Mouse (Mus musculus) right cerebral cortex, adult 2 months (tissue): ENCODE measurements around the gene Fam166b.
A peak's percentile ranks its signal among the peaks of the same experiment; 100 is the strongest.

ENCODE experiments used
- DNase-seq, 2 experiments: peaks; one replicate each; pipeline ENCODE4 v3.0.0; 2021 to 2022; ENCODE audit warnings: low spot score in 2 of 2

The Fam166b gene

GRCm38 (mm10) chr4:43428180-43428861 is 613 bp downstream of the Fam166b start:
- DNase-seq, result no peak

GRCm38 (mm10) chr4:43427501-43428179 is 1.3 kb downstream of the Fam166b start:
- no peak for DNase-seq

- no peak for DNase-seq
These were observed 2.4 kb downstream of the Fam166b start for GRCm38 (mm10) chr4:43426487-43426886.

GRCm38 (mm10) chr4:43425648-43426380 is 3.1 kb downstream of the Fam166b start:
- DNase-seq, result no peak

DNA sequence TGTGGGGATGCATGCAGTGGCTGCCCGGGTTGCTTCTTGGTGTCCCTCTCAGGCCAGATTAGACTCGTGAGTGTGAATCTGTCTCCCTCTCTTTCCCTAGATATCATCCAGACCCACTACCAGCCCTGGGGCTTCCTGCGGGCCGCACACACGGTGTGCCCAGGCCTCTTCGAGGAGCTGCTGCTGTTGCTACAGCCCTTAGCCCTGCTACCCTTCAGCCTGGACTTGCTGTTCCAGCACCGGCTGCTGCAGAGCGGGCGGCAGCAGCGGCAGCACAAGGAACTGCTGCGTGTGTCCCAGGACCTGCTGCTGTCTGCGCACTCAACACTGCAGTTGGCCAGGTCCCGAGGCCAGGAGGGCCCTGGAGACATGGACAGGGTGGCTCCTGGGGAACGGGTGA is 3.7 kb downstream of the Fam166b start:
- no peak for DNase-seq

DNA sequence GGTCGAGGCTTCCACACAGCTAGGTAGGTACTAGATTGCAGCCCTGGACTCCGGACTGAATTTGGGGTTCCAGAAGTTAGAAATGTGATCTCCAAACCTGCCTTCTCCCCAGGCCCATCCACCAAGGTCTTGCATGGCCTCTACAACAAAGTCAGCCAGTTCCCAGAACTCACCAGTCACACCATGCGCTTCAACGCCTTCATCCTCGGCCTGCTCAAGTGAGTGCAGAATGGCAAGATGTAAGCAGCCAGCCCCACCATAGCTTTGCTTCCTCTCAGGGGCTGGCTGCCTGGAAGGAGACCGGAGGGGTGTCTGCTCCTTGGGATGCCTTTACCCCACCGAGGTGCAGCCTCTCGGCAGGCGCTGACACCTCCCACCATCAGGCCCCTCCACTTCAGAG is 4.9 kb downstream of the Fam166b start:
- DNase-seq, result no peak

DNA sequence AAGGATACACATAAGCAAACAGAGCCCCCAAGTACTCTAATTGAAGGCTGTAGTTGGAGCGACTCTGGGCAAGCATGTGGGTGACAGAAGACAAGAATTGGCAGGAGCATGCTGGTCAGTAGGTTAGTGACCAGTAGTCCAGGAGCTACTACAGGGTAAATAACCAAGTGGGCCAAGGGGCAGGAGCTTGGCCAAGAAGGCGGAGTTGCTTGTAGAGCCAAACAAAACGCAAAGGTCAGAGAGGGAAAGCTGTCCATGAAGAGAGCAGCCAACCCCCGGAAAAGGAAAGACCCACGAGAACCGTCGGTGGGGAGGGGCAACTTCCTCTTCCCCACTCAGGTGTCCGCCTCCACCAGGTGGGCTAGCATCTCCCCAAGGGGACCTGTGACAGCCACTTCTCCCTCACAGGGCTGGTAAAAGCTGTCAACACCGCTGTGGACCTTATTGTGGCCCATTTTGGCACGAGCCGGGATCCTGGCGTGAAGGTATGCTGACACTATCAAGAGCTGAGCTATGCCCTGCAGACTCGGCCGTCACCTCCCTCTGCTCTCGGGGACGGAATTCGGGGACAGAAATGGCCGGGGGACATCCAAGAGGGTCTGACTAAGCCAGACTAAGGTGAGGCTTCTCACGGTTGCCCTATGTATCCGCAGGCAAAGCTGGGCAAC is 5.5 kb downstream of the Fam166b start:
- DNase-seq, result no peak

- no peak for DNase-seq
These were observed 7.2 kb downstream of the Fam166b start for GRCm38 (mm10) chr4:43421632-43422240.

GRCm38 (mm10) chr4:43420305-43420704 is 8.6 kb downstream of the Fam166b start:
- peak; percentile 86 to 88 for DNase-seq

GRCm38 (mm10) chr4:43419801-43420281 is 9.1 kb downstream of the Fam166b start:
- DNase-seq, result no peak

DNA sequence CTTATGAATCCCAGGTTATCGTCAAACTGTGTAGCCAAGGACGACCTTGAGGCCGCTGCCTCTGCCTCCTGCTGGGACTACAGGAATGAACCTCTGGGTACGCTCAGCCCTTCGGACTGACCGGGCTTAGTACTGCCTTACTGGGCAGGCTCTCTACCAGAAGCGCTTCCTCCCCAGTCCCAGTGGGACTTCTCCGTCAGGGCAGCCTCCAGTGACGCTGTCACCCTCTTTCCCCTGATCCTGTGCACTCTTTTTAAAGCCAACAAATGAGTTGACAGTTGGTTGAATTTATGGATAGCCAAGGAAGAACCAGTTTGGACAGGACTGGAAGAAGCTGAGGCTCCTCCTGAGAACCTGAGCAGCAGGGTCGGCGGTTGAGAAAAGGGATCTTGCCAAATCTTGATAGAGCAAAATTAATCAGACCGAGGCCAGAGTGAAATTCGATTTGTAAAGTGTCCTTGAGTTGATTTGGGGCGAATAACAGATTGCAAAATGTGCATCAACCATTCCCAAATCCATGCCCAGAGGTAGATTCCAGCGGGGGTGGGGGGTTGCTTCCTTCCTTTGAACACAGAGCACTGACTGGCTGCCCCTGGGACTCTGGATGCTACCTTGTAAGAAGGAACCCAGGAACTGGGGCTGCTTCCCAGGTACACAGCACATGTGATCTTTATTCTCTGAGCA is 9.8 kb downstream of the Fam166b start:
- no peak for DNase-seq

DNA sequence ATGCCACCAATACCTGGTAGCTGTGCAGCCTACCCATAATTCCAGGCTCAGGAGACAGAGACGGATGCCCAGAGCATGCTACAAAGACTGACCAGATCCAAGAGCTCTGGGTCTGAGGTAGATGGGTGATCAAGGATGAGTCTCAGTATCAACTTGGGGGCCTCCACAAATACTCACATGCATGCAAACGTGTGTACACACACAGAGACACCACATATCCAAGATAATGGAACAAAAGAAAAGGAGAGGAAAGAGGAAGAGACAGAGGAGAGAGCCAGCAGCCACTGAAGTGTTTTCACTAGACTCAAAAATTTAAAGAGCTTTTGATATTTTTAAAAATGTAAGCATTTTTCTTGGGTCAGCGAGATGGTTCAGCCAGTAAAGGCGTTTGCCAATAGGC is 10.5 kb downstream of the Fam166b start:
- no peak for DNase-seq

DNA sequence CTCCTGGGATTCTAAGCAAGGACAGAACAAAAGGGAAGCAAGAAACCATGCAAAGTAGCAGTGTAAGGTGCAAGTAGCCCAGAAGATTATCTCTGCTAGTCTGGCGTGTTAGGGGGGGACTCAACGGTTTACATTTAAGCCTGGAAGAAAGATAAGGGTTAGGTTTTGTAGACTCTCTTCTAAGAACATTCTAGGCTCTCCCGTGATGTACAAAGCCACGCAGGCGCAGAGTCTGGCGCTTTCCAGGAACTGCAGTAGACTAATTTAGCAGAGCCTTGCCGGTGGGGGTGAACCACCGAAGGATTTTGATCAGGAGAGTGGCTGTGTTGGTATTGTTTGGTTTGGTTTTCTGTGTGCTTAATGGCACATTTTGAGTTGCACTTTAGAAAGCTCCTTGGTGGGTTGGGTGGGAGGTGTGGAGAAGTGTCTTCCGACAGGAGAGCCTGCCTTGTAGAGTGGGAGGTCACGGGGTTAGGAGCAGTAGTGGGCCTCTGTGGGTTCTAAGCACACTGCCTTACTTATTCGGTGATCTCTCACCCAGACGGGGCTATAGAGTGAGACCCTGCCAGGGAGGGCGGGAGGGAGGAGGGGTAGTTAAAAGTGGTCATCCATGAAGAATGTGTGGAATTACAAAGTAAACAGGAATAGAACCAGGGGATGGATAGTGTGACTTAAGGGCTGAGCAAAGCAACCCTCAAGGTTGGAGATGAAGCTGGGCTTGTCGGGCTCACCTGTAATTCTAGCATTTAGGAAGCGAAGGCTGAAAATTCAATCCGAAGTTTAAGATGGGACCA is 11.5 kb downstream of the Fam166b start:
- no peak for DNase-seq

- no peak for DNase-seq
These were observed 12.9 kb downstream of the Fam166b start for GRCm38 (mm10) chr4:43416071-43416490.

- DNase-seq, result no peak
These were observed 13.5 kb downstream of the Fam166b start for GRCm38 (mm10) chr4:43415221-43416070.

DNA sequence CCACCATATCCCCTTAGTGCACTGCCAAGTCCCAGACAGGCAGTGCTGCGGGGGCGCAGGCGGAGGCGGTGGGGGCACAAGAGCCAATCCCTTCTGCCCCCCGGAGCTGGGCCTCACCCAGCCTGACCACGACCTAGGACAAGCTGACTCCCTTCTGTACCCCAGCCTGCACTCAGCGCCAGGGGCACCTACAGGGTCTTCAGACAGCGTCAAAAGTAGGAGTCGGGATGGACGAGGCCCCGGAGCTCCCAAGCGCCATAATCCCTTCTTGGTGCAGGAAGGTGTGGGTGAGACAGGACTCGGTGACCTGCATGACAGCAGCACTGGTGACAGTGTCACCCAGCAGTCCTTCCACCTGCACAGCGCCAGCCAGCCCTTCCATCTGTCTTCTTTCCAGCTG is 14.2 kb downstream of the Fam166b start:
- no peak for DNase-seq

- DNase-seq, result no peak
These were observed 21.6 kb downstream of the Fam166b start for GRCm38 (mm10) chr4:43407071-43407920.
